Mouse (Mus musculus): Measurements from ENCODE around the gene Hebp1. TPM values are rescaled to one million over a fixed set of nuclear protein-coding genes. Genes with fewer than 3 reads are reported as not detected.

Gene Hebp1
- polyA plus RNA-seq, 1 experiment from 2014 or later = 2.8 TPM

DNA sequence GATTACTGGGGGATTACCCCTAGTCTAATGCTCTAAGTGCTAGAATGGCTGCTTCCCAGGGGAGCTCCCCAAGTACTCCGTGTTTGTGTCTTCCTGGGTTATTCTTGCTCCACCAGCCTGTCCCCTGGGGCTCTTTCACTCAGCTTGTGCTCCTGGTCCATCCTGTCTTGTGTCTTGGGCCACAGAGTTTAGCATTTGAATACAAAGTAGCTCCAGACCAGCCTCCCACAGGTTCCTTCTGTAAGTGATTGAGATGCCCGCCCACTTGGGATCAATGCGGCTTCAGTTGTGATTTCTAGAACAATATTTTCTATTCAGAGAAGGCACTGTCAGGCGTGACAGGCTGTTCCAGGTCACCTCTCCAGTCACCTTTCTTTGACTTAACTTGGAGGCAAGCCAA is 4.1 kb downstream of the Hebp1 start:
- H3K4me1 ChIP-seq = peaks cover 14% of the 10 kb centered on the region
- 33% methylated on average over 4 of the region's 4 CpGs for WGBS
- H3K27me3 ChIP-seq = peaks cover 6% of the 10 kb centered on the region
- ATAC-seq (ENCODE audit: low FRiP score) = no peak
- no peak overlapping the region for H3K4me2 ChIP-seq
- no peaks in the 10 kb centered on the region for H3K36me3 ChIP-seq (replicated peaks)
- H3K9me3 ChIP-seq = no peaks in the 10 kb centered on the region
- no peak overlapping the region for H3K4me3 ChIP-seq (replicated peaks)
- H3K9ac ChIP-seq = no peak overlapping the region
- no peak overlapping the region for H3K27ac ChIP-seq

DNA sequence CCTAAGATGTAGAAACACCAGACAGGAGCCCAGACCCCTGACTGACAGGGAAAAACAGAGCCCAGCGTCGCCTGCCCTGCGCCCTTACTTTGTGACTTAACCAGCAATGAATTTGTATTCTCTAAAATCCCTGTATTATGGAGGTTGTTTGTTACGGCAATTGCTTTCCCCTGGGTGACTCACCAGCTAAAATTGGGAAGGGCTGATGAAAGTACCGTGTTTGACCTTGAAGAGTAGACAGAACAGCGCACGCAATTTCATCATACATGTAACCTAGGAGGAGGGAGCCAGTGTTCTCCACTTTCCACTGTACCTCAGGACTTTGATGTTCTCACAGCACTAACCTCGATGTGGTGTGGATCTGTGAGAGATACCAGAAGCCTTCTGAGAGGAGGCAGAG is 4.8 kb downstream of the Hebp1 start:
- no peak for ATAC-seq (ENCODE audit: low FRiP score)

DNA sequence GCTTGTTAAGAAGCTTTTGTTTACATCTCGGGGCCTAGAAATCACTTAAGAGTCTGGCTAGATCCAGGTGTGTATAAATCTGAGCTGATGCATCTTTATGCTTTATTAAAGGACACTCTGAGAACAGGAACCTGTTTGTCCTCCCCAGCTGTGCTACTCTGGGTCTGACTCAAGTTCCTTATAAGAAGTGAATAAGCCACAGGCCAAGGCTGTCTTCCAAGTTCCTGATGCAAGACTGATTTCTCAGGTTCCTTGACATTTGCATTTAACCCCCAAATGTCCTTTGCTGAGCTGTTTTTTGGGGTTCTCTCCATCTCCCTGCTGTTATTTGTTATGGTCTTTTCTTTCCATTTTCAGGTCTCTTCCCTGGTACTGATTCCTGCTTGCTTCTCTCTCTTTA is 5.9 kb downstream of the Hebp1 start:
- H3K27me3 ChIP-seq = peaks cover 6% of the 10 kb centered on the region; the same call in 1 of the 2 replicates
- ATAC-seq (ENCODE audit: low FRiP score) = no peak
- H3K4me1 ChIP-seq = peaks cover 4% of the 10 kb centered on the region; the same call in 1 of the 2 replicates
- no peak overlapping the region for H3K4me3 ChIP-seq (replicated peaks)
- 72% methylated on average over 1 of the region's 1 CpGs for WGBS
- H3K9ac ChIP-seq = no peak overlapping the region
- no peak overlapping the region for H3K27ac ChIP-seq
- H3K9me3 ChIP-seq = no peaks in the 10 kb centered on the region
- H3K4me2 ChIP-seq = no peak overlapping the region
- no peaks in the 10 kb centered on the region for H3K36me3 ChIP-seq (replicated peaks)

More for the DNA sequence above, 4.8 kb downstream of the Hebp1 start:
- H3K27me3 ChIP-seq = peaks cover 6% of the 10 kb centered on the region
- H3K4me1 ChIP-seq = peaks cover 9% of the 10 kb centered on the region
- H3K4me3 ChIP-seq (replicated peaks) = no peak overlapping the region
- H3K36me3 ChIP-seq (replicated peaks) = no peaks in the 10 kb centered on the region
- H3K9ac ChIP-seq = no peak overlapping the region
- H3K9me3 ChIP-seq = no peaks in the 10 kb centered on the region
- WGBS = 78% methylated on average over 8 of the region's 8 CpGs
- H3K27ac ChIP-seq = no peak overlapping the region
- no peak overlapping the region for H3K4me2 ChIP-seq

DNA sequence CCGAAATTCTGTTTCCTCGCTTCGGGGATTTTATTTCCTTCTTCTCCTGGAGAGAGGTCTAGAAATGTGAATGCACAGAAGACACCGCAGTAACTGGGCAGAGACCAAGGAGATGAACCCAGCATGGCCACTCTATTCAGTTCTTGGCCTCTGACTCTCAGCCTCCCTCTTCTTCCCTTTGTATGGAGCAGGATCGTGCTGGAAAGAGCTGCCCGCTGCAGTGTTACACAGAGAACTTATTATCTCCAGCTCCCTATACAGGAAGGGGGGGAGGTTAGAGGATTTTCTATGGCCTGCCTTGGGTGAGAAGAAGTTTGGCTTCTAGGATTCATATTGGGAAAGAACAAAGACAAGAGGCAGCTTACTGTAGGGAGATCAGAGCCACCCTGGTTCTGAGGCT is 7.7 kb downstream of the Hebp1 start:
- H3K4me3 ChIP-seq (replicated peaks) = no peak overlapping the region
- H3K36me3 ChIP-seq (replicated peaks) = no peaks in the 10 kb centered on the region
- H3K27me3 ChIP-seq = peaks cover 4% of the 10 kb centered on the region; the same call in 1 of the 2 replicates
- H3K9ac ChIP-seq = no peak overlapping the region
- H3K27ac ChIP-seq = no peak overlapping the region
- peaks cover 4% of the 10 kb centered on the region; the same call in 1 of the 2 replicates for H3K4me1 ChIP-seq
- no peaks in the 10 kb centered on the region for H3K9me3 ChIP-seq
- no peak overlapping the region for H3K4me2 ChIP-seq
- WGBS = 56% methylated on average over 6 of the region's 6 CpGs
- no peak for ATAC-seq (ENCODE audit: low FRiP score)

DNA sequence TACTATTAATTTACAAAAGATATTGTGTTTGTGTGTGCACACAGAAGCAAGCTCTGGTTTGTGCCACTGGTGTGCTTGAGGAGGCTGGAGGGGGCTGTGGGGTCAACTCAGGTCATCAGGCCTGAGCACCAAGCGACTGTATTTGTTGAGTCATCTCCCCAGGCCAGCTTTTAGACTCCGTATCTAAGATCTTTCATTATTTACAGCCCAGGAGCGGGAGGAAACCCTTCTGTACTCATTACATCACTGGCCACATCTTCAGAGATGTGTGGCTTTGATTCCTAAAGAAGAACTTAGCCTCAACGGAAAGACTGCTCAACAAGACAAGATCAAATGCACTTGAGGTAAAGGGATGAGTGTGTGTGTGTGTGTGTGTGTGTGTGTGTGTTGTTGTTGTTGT is 9.2 kb downstream of the Hebp1 start:
- ATAC-seq (ENCODE audit: low FRiP score) = no peak
- no peak overlapping the region for H3K4me3 ChIP-seq (replicated peaks)
- no peaks in the 10 kb centered on the region for H3K27me3 ChIP-seq
- H3K4me1 ChIP-seq = peaks cover 4% of the 10 kb centered on the region; the same call in 1 of the 2 replicates
- 87% methylated on average over 4 of the region's 4 CpGs for WGBS
- H3K9me3 ChIP-seq = no peaks in the 10 kb centered on the region
- no peak overlapping the region for H3K4me2 ChIP-seq
- no peak overlapping the region for H3K9ac ChIP-seq
- no peak overlapping the region for H3K27ac ChIP-seq
- H3K36me3 ChIP-seq (replicated peaks) = no peaks in the 10 kb centered on the region

DNA sequence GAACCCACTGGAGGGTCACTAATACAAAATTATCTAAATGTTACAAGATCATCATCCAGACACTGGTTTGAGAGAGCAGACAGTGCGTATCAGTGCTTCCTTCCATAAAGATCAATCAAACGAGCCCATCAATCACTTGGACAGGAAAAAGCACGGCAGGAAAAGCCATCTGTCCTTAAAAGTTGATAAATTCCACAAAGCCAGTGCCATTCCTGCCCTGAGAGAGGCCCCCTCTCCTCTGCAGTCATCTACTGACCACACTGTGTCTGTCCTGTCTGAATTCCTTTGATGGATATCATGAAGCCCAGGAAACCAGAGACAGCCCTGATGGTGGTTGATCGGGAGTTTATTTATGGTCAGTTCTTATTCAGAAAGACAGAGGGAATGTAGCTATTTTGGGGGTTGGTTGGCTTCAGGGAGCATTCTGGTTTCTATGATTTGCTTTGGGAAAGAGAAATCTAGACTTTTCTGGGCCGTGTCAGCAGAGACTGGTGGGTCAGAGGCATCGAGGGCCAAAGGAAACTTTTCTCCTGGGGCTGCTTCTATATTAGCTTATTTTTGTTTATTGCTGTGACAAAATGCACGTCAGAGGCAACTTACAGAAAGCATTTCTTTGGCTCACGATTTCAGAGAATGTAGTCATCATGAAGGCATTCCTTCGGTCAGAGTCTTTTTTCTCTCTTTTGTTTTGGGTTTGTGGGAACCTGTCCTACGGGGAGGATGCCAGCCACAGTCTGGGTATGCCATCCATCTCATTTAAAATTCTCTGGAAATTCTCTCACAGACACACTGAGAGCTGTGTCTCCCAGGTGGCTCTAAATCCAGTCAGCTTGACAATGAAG is 10.5 kb downstream of the Hebp1 start:
- Histone ChIP-seq H3K27me3 (no peaks in the 10 kb centered on the region), H3K4me2 (no peak overlapping the region), H3K9me3 (no peaks in the 10 kb centered on the region), H3K4me1 (0 out of 2 replicates have a peak, but pooled peaks cover 4% of the 10 kb centered on the region), H3K27ac (no peak overlapping the region), H3K36me3 (replicated peaks) (no peaks in the 10 kb centered on the region), H3K4me3 (replicated peaks) (no peak overlapping the region), H3K9ac (no peak overlapping the region)
- ATAC-seq (ENCODE audit: low FRiP score) = no peak
- 85% methylated on average over 10 of the region's 10 CpGs for WGBS

DNA sequence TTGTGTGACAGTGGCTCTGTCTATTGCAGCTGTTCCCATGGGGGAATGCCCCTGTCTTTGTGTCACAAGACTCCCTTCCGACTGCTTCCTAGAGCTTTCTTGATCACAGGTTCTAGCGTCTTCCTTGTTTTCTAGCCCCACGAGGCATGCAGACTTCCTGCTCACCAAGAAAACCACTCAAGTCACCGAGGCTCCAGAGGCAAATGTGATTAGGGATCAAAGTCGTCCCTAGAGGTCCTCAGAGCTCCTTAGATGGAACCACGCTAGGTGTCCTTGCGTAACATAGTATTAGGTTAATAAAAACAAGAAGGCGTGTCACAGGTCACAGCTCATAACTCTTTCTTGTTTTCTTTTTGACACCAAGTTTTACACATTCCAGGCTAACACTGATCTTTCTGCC is 13.9 kb downstream of the Hebp1 start:
- H3K36me3 ChIP-seq (replicated peaks) = no peaks in the 10 kb centered on the region
- H3K27me3 ChIP-seq = no peaks in the 10 kb centered on the region; the same call in 1 of the 2 replicates
- H3K4me2 ChIP-seq = no peak overlapping the region
- H3K27ac ChIP-seq = no peak overlapping the region
- no peak overlapping the region for H3K9ac ChIP-seq
- H3K4me3 ChIP-seq (replicated peaks) = no peak overlapping the region
- no peaks in the 10 kb centered on the region for H3K4me1 ChIP-seq
- WGBS = 64% methylated on average over 8 of the region's 8 CpGs
- H3K9me3 ChIP-seq = no peaks in the 10 kb centered on the region
- ATAC-seq (ENCODE audit: low FRiP score) = no peak

DNA sequence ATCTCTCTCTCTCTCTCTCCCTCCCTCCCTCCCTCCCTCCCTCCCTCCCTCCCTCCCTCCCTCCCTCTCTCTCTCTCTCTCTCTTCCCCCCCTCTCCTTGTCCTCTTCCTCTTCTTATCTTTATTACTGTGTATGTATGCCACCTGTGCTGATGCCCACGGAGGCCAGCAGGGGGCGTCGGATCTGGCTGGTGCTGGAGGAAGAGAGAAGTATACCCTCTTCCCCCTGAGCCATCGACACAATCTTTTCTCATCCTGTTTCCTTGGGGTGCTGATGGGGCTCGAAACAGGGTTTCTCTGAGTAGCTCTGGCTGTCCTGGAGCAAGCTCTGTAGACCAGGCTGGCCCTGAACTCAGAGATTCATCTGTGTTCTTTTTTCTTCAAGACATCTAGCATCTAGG is 14.9 kb downstream of the Hebp1 start:
- H3K9me3 ChIP-seq = no peaks in the 10 kb centered on the region
- no peak for ATAC-seq (ENCODE audit: low FRiP score)

DNA sequence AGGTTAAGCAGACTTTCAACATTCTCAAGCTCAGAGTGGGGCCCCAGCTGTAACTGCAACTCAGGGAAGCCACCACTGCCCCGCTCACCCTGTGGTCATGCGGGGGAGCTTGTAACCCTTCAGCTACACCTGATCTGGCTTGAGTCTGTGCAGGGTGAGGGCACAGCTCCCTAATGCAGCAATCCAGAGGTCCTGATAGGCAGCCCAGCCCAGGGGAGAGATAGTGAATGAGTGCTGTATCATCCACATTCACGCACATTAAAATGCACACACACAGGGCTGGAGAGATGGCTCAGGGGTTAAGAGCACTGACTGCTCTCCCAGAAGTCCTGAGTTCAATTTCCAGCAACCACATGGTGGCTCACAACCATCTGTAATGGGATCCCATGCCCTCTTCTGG is 19.2 kb downstream of the Hebp1 start:
- no peak overlapping the region for H3K9ac ChIP-seq
- H3K27ac ChIP-seq = no peak overlapping the region
- no peak overlapping the region for H3K4me2 ChIP-seq
- H3K9me3 ChIP-seq = no peaks in the 10 kb centered on the region
- H3K36me3 ChIP-seq (replicated peaks) = no peaks in the 10 kb centered on the region
- H3K27me3 ChIP-seq = peaks cover 3% of the 10 kb centered on the region; the same call in 1 of the 2 replicates
- 64% methylated on average over 3 of the region's 3 CpGs for WGBS
- no peak overlapping the region for H3K4me3 ChIP-seq (replicated peaks)
- H3K4me1 ChIP-seq = no peaks in the 10 kb centered on the region
- ATAC-seq (ENCODE audit: low FRiP score) = no peak

More for the DNA sequence above, 14.9 kb downstream of the Hebp1 start:
- no peak overlapping the region for H3K4me2 ChIP-seq
- H3K36me3 ChIP-seq (replicated peaks) = no peaks in the 10 kb centered on the region
- H3K4me3 ChIP-seq (replicated peaks) = no peak overlapping the region
- H3K9ac ChIP-seq = no peak overlapping the region
- H3K27ac ChIP-seq = no peak overlapping the region
- no peaks in the 10 kb centered on the region for H3K4me1 ChIP-seq
- peaks cover 3% of the 10 kb centered on the region; the same call in 1 of the 2 replicates for H3K27me3 ChIP-seq
- 55% methylated on average over 5 of the region's 5 CpGs for WGBS

DNA sequence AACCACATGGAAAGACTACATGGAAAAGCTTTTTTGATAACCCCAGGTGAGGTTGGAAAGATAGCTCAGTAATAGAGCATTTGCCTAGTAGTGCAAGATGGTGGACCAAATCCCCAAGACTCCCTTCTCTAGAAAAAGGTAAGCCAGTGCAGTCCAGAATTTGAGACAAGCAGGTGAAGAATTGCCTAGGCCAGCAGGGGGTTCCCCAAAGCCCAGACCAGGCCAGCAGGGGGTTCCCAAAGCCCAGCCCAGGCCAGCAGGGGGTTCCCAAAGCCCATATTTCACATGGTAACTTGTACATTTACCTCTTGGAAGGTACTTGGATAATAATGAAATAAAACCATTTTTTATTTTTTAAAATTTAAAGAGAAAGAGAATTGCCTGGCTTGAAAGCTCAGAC is 20.6 kb downstream of the Hebp1 start:
- H3K27me3 ChIP-seq = peaks cover 3% of the 10 kb centered on the region; the same call in 1 of the 2 replicates
- ATAC-seq (ENCODE audit: low FRiP score) = no peak
- H3K36me3 ChIP-seq (replicated peaks) = no peaks in the 10 kb centered on the region
- H3K9ac ChIP-seq = no peak overlapping the region
- no peak overlapping the region for H3K4me3 ChIP-seq (replicated peaks)
- H3K9me3 ChIP-seq = no peaks in the 10 kb centered on the region
- no peak overlapping the region for H3K27ac ChIP-seq
- no peak overlapping the region for H3K4me2 ChIP-seq
- no peaks in the 10 kb centered on the region for H3K4me1 ChIP-seq

DNA sequence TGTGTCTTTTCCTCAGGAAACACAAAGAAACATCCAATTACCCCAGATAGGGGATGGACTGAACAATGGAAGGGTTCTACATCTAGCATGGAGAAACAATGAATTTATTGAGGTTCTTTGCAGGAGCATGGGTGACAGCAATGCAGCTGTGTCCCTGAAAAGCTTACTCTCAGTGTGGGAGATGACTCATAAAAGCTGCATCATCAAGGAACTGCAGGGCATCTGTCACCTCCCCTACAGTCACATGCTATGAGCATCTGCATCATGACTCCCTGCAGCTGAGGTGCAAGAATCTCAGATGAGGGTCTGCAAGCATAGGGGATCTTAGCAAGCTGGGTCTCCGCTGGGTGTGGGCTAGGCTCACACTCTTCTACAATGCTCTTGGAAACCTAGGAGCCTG is 22.8 kb downstream of the Hebp1 start:
- Histone ChIP-seq H3K27me3 (peaks cover 3% of the 10 kb centered on the region; the same call in 1 of the 2 replicates), H3K4me3 (replicated peaks) (no peak overlapping the region), H3K9me3 (no peaks in the 10 kb centered on the region), H3K4me2 (no peak overlapping the region), H3K9ac (no peak overlapping the region), H3K27ac (no peak overlapping the region), H3K36me3 (replicated peaks) (no peaks in the 10 kb centered on the region), H3K4me1 (no peaks in the 10 kb centered on the region)
- WGBS = 90% methylated on average over 1 of the region's 1 CpGs
- ATAC-seq (ENCODE audit: low FRiP score) = no peak

DNA sequence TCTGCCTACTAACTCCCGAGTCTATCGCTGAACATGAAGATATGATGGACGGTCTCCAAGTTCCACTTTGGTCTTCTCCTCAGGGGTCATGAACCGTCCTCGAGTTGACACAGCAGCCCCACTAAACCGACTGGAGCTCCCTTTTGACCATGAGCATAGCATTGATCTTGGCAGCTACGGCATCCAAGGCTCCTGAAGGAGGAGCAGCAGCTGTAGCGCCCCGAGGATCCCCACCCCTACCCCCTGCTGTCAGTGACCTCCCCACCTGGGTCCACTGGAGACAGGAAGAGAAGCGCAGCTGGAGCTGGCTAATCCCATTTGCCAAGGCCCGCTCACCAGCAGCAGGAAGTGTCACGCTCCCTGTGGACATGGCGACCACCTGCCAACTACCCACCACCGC is 26.1 kb downstream of the Hebp1 start:
- Histone ChIP-seq H3K36me3 (replicated peaks) (no peaks in the 10 kb centered on the region), H3K9ac (no peak overlapping the region), H3K27ac (no peak overlapping the region), H3K27me3 (peaks cover 7% of the 10 kb centered on the region; the same call in 1 of the 2 replicates), H3K4me1 (peaks cover 12% of the 10 kb centered on the region), H3K4me3 (replicated peaks) (no peak overlapping the region), H3K4me2 (no peak overlapping the region), H3K9me3 (no peaks in the 10 kb centered on the region)
- 82% methylated on average over 14 of the region's 14 CpGs for WGBS
- ATAC-seq (ENCODE audit: low FRiP score) = no peak

DNA sequence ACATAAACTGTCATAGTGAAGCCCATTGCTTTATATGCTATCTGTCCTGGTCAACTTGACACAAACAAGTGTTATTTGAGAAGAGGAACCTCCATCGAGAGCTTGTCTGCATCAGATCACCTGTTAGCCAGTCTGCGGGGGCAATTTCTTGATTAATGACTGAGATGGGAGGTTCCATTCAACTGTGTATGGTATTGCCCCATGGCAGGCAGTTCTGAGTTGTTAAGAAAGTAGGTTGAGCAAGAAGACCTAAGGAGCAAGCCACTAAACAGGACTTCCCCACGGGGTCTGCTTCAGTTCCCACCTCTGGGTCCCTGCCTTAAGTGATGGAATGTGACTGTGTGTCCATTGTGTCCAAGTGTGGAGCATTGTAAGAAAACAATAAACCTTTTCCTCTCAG is 28.6 kb downstream of the Hebp1 start:
- peaks cover 7% of the 10 kb centered on the region; the same call in 1 of the 2 replicates for H3K27me3 ChIP-seq
- peaks cover 12% of the 10 kb centered on the region for H3K4me1 ChIP-seq
- no peak overlapping the region for H3K27ac ChIP-seq
- 92% methylated on average over 3 of the region's 3 CpGs for WGBS
- no peaks in the 10 kb centered on the region for H3K9me3 ChIP-seq
- no peak overlapping the region for H3K9ac ChIP-seq
- H3K4me2 ChIP-seq = no peak overlapping the region
- no peak overlapping the region for H3K4me3 ChIP-seq (replicated peaks)
- no peak for ATAC-seq (ENCODE audit: low FRiP score)
- no peaks in the 10 kb centered on the region for H3K36me3 ChIP-seq (replicated peaks)

All from forebrain, embryonic 12.5 days (tissue).